Mouse (Mus musculus): ENCODE measurements around the gene Cul3. TPM values are rescaled to one million over a fixed set of nuclear protein-coding genes. Genes with fewer than 3 reads are reported as not detected.
"Not testable (repeated sequence)": the region's sequence is repeated elsewhere in the genome, so short reads cannot be mapped to it uniquely, and the experiment has no call there.

The Cul3 gene
- polyA plus RNA-seq, 1 experiment = 10.6 TPM

- TF ChIP-seq GATA1 (IDR thresholded peaks at IDR 0.05; ENCODE audit: borderline replicate concordance, low read length) (no peak; the same call in 2 of the 3 replicates), FLI1 (IDR thresholded peaks at IDR 0.05; ENCODE audit: low read length) (no peak)
- no peak overlapping the region for H3K4me3 ChIP-seq (replicated peaks)
- peaks cover 26% of the 10 kb centered on the region for H3K4me1 ChIP-seq
- H3K36me3 ChIP-seq (replicated peaks; ENCODE audit: low read length) = no peaks in the 10 kb centered on the region
- H3K9me3 ChIP-seq = no peaks in the 10 kb centered on the region
- H3K27me3 ChIP-seq (replicated peaks) = no peaks in the 10 kb centered on the region
These were observed 22.1 kb upstream of the Cul3 start for GRCm38 (mm10) chr1:80362400-80362799.

GRCm38 (mm10) chr1:80361771-80362170 lies 21.5 kb upstream of the Cul3 start:
- not testable (repeated sequence) for H3K4me3 ChIP-seq (replicated peaks); H3K9me3 ChIP-seq; H3K36me3 ChIP-seq (replicated peaks; ENCODE audit: low read length); H3K27me3 ChIP-seq (replicated peaks)
- H3K4me1 ChIP-seq = peaks cover 26% of the 10 kb centered on the region

- Histone ChIP-seq H3K27me3 (replicated peaks) (no peaks in the 10 kb centered on the region), H3K9me3 (no peaks in the 10 kb centered on the region), H3K4me1 (peaks cover 26% of the 10 kb centered on the region), H3K4me3 (replicated peaks) (no peak overlapping the region), H3K36me3 (replicated peaks; ENCODE audit: low read length) (no peaks in the 10 kb centered on the region)
- TF ChIP-seq FLI1 (IDR thresholded peaks at IDR 0.05; ENCODE audit: low read length) (no peak), GATA1 (IDR thresholded peaks at IDR 0.05; ENCODE audit: borderline replicate concordance, low read length) (no peak)
These were observed 19.8 kb upstream of the Cul3 start for GRCm38 (mm10) chr1:80360038-80360608.

GRCm38 (mm10) chr1:80340061-80340435 lies 232 bp downstream of the Cul3 start:
- Histone ChIP-seq H3K9me3 (no peaks in the 10 kb centered on the region), H3K27me3 (replicated peaks) (no peaks in the 10 kb centered on the region), H3K36me3 (replicated peaks; ENCODE audit: low read length) (peaks cover 10% of the 10 kb centered on the region), H3K4me3 (replicated peaks) (peak overlapping the region; percentile 97), H3K4me1 (peaks cover 37% of the 10 kb centered on the region)
- no peak for TF ChIP-seq GATA1 (IDR thresholded peaks at IDR 0.05; ENCODE audit: borderline replicate concordance, low read length)
- no peak for TF ChIP-seq FLI1 (IDR thresholded peaks at IDR 0.05; ENCODE audit: low read length)

GRCm38 (mm10) chr1:80339425-80340021 lies 757 bp downstream of the Cul3 start:
- peak overlapping the region; percentile 97 for H3K4me3 ChIP-seq (replicated peaks)
- no peaks in the 10 kb centered on the region for H3K9me3 ChIP-seq
- TF ChIP-seq FLI1 (IDR thresholded peaks at IDR 0.05; ENCODE audit: low read length) (no peak), GATA1 (IDR thresholded peaks at IDR 0.05; ENCODE audit: borderline replicate concordance, low read length) (0 out of 3 replicates have a peak, but pooled peaks have one; percentile 33)
- peaks cover 10% of the 10 kb centered on the region for H3K36me3 ChIP-seq (replicated peaks; ENCODE audit: low read length)
- H3K27me3 ChIP-seq (replicated peaks) = no peaks in the 10 kb centered on the region
- H3K4me1 ChIP-seq = peaks cover 43% of the 10 kb centered on the region

GRCm38 (mm10) chr1:80338398-80338797 lies 1.9 kb downstream of the Cul3 start:
- no peak for TF ChIP-seq GATA1 (IDR thresholded peaks at IDR 0.05; ENCODE audit: borderline replicate concordance, low read length)
- TF ChIP-seq FLI1 (IDR thresholded peaks at IDR 0.05; ENCODE audit: low read length) = no peak
- peaks cover 52% of the 10 kb centered on the region for H3K4me1 ChIP-seq
- H3K9me3 ChIP-seq = no peaks in the 10 kb centered on the region
- H3K27me3 ChIP-seq (replicated peaks) = no peaks in the 10 kb centered on the region
- peaks cover 10% of the 10 kb centered on the region for H3K36me3 ChIP-seq (replicated peaks; ENCODE audit: low read length)
- H3K4me3 ChIP-seq (replicated peaks) = peak overlapping the region; percentile 97

- Histone ChIP-seq H3K27me3 (replicated peaks) (no peaks in the 10 kb centered on the region), H3K4me3 (replicated peaks) (peak overlapping the region; percentile 77), H3K4me1 (peaks cover 63% of the 10 kb centered on the region), H3K36me3 (replicated peaks; ENCODE audit: low read length) (peaks cover 10% of the 10 kb centered on the region), H3K9me3 (no peaks in the 10 kb centered on the region)
- no peak for TF ChIP-seq FLI1 (IDR thresholded peaks at IDR 0.05; ENCODE audit: low read length)
- TF ChIP-seq GATA1 (IDR thresholded peaks at IDR 0.05; ENCODE audit: borderline replicate concordance, low read length) = no peak
These were observed 4.4 kb downstream of the Cul3 start for GRCm38 (mm10) chr1:80335726-80336368.

DNA sequence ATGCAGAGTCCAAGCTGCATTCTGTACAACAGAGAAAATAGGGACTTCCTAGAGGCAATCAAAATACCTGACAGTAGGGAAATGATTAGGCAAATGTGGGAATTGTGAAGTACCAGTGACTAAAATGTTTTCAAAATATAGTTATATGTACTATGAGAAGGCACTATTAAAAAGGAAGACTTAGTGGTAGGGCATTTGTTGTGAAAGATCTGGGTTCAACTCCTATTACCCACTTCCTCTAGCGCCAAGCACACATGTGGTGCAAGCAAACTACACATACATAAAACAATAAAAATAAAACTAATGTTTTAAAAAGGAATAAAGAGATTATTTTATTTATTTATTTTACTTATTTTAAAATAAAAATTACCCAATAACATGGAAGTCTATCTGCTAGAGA lies 5.2 kb downstream of the Cul3 start:
- Histone ChIP-seq H3K27me3 (replicated peaks) (no peaks in the 10 kb centered on the region), H3K9me3 (no peaks in the 10 kb centered on the region), H3K4me3 (replicated peaks) (no peak overlapping the region), H3K4me1 (peaks cover 70% of the 10 kb centered on the region), H3K36me3 (replicated peaks; ENCODE audit: low read length) (peaks cover 10% of the 10 kb centered on the region)
- TF ChIP-seq GATA1 (IDR thresholded peaks at IDR 0.05; ENCODE audit: borderline replicate concordance, low read length) (no peak), FLI1 (IDR thresholded peaks at IDR 0.05; ENCODE audit: low read length) (no peak)

DNA sequence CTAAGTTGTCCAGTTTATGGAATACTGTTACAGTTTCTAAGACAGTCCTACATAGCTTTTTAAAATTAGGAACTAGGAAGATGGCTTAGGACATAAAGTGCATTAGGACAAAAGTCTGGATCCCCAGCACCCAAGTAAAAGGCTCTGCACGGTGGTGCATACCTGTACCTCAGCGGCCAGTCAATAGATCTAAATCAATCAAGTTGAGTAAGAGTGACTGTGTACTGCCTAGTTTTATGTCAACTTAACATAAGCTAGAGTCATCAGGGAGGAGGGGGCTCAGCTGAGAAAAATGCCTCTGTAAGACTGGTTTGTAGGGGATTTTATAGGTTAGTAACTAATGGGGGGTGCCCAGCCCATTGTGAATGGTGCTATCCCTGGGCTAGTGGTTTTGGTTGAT lies 9.3 kb downstream of the Cul3 start:
- H3K4me1 ChIP-seq = peaks cover 76% of the 10 kb centered on the region
- TF ChIP-seq FLI1 (IDR thresholded peaks at IDR 0.05; ENCODE audit: low read length) (no peak), GATA1 (IDR thresholded peaks at IDR 0.05; ENCODE audit: borderline replicate concordance, low read length) (no peak)
- H3K4me3 ChIP-seq (replicated peaks) = no peak overlapping the region
- H3K36me3 ChIP-seq (replicated peaks; ENCODE audit: low read length) = peaks cover 4% of the 10 kb centered on the region
- H3K27me3 ChIP-seq (replicated peaks) = no peaks in the 10 kb centered on the region
- no peaks in the 10 kb centered on the region for H3K9me3 ChIP-seq

DNA sequence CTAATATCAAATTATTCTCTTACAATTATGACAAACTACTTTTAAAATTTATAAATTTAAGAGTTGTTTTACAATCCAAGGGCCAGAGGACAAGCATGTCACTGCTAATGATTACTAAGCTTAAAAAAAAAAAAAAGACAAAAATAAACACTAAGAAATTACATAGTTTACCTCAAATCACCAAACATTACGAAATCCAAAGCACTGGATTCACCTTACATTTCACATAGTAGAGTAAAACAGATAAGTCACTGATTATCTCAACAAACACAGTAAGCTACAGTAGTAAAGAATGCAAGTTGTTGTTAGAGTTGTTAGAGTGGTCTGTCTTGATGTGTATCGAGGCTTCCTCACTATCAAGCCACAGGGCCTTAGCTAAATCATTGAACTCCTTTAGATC lies 14.5 kb downstream of the Cul3 start:
- no peak overlapping the region for H3K4me3 ChIP-seq (replicated peaks)
- TF ChIP-seq GATA1 (IDR thresholded peaks at IDR 0.05; ENCODE audit: borderline replicate concordance, low read length) (no peak), FLI1 (IDR thresholded peaks at IDR 0.05; ENCODE audit: low read length) (no peak)
- H3K36me3 ChIP-seq (replicated peaks; ENCODE audit: low read length) = peaks cover 24% of the 10 kb centered on the region
- no peaks in the 10 kb centered on the region for H3K9me3 ChIP-seq
- H3K4me1 ChIP-seq = peaks cover 59% of the 10 kb centered on the region
- H3K27me3 ChIP-seq (replicated peaks) = no peaks in the 10 kb centered on the region
